Mouse (Mus musculus) heart, postnatal 25 days (tissue): ENCODE measurements at regions not wholly inside any gene's neighbourhood (a gene's known extent, or its start where the extent isn't known, plus 50 kb on each side); places are given as distances from the start of the nearest gene placed in this dataset.

ENCODE experiments used
- DNase-seq: peaks from one replicate; pipeline ENCODE4 v3.0.0; 2022; ENCODE audit warnings: low spot score
- intact Hi-C: fragments of 180-260 bp; cut with DNase I; formaldehyde crosslinking; loops from one replicate; pipeline ENCODE4 v1.15.1; 2025

DNA sequence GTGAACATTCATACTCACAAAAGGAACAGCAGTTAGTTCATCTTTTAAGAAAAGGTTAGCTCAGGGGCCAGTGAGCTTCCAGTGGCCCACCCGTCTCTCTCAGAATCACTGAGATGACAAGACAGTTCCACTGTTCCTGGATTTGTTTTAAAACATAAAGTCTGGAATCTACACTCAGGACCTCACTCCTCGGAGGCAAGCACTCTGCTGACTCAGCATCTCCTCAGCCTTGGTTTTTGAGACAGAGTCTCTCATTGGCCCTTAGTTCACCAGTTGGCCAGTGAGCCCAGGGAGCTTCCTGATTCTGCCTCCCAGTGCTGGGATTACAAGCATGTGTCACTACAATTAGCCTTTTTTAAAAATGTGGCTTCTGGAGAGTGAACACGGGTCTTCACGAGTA lies 88.9 kb upstream of the Pgrmc2 start:
- DNase-seq = no peak
- intact Hi-C loops = no loop called here

DNA sequence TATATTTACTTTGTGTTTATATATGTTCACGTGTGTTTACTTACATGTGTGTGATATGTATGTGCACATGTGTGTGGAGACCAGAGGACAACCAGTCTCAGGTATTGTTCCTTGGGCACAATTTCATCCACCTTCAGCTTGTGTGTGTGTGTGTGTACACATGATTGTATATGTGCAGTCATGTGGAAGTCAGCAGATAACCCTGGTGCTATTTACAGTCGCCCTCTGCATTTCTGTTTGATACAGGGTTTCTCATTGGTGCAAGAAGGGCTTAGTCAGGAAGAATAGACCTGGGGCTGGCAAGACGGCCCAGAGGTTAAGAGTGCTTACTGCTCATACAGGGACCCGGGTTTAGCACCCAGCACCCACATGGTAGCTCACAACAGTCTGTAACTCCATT lies 88.5 kb upstream of the Pgrmc2 start:
- no peak for DNase-seq
- intact Hi-C loops = no loop called here

DNA sequence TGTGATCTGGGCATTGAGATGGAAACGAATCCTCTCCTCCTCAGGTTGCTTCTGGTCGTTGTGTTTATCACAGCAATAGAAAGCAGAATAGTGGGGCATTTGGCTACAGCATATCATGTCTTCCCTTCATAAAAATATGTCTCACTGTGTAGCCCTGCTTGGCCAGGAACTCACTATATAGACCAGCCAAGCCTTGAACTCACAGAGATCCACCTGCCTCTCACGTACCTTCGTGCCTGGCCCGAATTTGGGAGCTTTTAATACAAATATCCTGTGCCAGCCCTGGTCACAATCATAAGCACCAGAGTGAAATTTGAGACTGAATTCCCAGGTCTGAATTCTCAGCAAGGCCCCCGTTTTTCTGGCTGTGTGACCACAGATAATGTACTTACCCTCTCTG lies 87.7 kb upstream of the Pgrmc2 start:
- intact Hi-C loops = no loop called here

GRCm38 (mm10) chr3:41169430-41169829 lies 86.6 kb upstream of the Pgrmc2 start:
- intact Hi-C loops = no loop called here
- no peak for DNase-seq

More for the DNA sequence above, 87.7 kb upstream of the Pgrmc2 start:
- no peak for DNase-seq

DNA sequence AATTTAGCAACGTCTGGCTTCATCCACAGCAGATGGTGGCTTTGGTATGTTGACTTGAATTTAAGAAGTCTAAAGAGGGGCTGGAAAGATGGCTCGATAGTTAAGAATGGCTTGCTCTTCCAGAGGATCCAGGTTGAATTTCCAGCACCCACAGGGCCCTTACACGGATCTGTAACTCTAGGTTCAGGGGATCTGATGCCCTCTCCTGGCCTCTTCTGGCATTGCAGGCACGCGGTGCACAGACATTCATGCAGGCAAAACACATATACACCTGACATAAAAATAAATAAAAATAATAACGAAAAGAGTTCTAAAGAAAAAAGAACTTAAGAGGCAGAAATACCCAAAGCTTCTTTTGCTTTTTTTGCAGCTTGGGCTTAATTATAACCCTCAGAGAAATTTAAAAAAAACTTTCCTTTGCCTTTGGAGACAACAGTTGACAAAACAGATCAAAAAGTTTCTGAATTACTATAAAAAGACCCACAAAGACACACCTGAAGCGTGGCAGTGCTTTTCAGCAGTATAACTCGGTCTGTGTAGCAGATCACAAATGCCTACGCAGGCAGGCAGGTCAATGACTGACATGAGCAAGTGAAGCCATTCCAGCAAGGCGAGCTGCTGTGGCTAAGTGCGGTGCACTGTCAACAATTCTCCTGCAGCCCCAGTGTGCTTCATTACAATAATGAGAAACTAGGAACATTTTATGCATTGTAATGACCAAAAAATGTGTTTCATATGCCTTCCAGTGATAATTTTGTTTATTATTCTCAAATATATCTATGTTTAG lies 85.5 kb upstream of the Pgrmc2 start:
- intact Hi-C loops = no loop called here
- DNase-seq = no peak

- DNase-seq = no peak
- intact Hi-C loops = no loop called here
Observed at GRCm38 (mm10) chr3:41167476-41167875, 84.6 kb upstream of the Pgrmc2 start.

DNA sequence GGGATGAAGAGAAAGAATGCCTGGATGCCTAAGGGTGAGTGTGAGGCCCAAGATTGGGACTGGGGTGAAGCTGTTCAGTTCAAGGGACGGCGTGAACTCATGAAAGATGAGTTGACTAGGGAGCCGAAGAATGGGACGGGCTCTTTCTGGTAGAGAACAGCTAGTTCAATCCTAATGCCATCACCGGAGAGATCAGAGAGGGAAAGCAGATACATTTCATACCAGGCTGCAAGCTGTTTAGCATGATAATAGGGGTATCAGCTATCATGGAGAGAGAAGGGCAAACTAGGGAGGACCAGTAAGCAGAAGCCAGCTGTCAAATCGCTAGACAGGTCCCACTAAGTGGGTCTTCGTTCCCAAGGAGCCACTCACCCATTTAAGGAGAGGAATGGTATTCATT lies 81.9 kb upstream of the Pgrmc2 start:
- DNase-seq = no peak
- intact Hi-C loops = no loop called here

DNA sequence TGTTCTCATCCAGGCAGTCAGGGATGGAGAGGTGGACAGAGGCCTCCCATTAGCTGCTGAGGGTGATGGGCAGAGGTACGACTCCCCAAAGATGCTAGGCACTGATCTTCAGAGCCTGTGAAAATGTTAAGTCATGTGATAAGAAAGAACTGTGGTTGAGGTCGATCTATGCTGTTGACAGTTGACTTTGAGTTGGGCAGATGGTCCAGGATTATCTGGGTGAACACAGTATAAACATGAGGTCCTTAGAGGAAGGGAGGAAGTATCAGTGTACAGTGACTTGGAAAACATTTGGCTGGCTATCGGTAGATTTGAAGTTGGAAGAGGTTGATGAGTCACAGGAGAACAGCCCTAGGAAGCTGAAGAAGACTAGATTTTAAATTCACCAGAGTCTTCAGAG lies 80.9 kb upstream of the Pgrmc2 start:
- intact Hi-C loops = no loop called here

DNA sequence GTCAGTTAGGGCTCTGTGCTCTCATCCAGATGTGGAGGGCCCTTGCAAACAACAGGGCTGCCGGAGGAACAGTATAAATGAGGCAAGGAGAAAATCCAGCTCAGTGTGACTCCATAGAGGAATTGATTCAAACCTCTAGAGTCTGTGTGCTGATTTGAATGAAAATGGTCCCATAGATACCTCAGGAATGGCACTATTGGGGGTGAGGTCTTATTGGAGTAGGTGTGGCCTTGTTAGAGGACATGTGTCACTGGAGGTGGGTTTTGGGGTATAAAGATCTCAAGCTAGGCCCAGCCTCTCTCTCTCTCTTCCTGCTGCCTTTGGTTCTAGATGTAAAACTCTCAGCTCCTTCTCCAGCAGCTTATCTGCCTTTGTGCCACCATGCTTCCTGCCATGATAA lies 79.7 kb upstream of the Pgrmc2 start:
- no peak for DNase-seq
- intact Hi-C loops = no loop called here

More for the DNA sequence above, 80.9 kb upstream of the Pgrmc2 start:
- DNase-seq = no peak

DNA sequence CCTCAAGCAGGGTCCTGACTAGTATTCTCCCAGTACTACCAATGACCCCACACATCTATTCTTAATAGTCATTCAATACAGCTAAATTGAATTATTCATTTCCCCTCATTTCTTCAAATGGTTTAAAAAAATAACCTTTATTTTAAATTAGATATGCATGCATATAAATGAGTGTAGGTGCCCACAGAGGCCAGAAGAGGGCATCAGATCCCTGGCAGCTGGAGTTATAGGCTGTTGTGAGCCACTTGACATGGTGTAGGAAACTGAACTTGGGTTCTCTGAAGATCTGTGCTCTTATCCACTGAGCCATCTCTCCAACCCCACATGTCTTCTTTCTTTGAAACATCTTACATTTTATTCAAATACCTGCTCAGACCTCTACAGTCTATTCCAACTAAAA lies 77.8 kb upstream of the Pgrmc2 start:
- DNase-seq = no peak
- intact Hi-C loops = no loop called here

GRCm38 (mm10) chr3:41158314-41158973 lies 75.6 kb upstream of the Pgrmc2 start:
- DNase-seq = no peak
- intact Hi-C loops = no loop called here

DNA sequence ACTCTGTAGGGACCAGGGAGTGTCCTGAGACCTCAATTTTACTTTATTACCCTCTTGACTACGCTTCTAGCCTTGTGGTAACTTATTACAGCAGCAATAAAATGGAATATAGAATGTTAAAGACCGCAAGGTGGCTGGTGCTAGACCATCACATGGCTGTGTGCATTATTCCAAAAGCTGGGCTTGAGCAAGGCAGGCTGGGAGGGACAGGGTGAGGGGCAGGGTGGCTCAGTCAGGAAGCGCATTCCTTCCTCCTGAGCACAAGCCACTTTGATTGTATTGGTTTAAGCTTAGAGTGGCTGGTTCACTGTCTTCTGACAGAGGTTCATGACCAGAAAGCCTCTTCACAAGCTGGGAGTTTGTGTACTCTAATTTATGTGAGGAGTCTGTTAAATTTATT lies 74.6 kb upstream of the Pgrmc2 start:
- intact Hi-C loops = no loop called here

GRCm38 (mm10) chr3:41156562-41156961 lies 73.7 kb upstream of the Pgrmc2 start:
- intact Hi-C loops = no loop called here
- no peak for DNase-seq

More for the DNA sequence above, 74.6 kb upstream of the Pgrmc2 start:
- DNase-seq = no peak

DNA sequence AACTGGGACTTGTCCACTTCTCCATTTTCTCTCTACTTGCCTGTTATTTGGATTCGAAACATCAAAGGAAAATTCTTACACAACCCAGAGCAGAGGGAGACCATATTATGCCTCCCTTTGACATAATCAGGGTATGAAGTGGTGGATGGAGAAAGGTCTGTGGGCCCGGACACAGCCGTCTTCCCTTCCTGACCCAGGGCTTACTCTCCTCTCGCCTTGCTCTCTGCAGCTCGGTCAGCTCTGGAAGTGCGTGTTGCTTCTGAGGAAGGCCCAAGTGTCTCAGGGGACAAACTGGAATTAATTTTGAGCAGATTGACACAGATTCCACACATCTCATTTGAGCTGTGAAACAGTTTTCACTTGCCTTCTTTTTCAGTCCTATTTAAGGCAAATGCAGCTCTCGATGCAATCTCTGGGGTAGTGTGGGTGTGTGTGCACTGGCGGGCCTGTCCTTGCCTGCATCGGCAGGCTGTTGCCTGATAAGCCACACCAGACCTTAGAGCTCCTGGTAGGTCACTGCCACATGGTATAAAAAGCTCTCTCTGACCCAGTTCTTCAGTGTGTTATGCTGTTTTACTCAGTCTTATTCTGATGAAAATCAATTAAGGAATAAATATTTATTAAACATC lies 72.4 kb upstream of the Pgrmc2 start:
- no peak for DNase-seq
- intact Hi-C loops = no loop called here

- intact Hi-C loops = no loop called here
- DNase-seq = no peak
Observed at GRCm38 (mm10) chr3:41154402-41154801, 71.6 kb upstream of the Pgrmc2 start.

DNA sequence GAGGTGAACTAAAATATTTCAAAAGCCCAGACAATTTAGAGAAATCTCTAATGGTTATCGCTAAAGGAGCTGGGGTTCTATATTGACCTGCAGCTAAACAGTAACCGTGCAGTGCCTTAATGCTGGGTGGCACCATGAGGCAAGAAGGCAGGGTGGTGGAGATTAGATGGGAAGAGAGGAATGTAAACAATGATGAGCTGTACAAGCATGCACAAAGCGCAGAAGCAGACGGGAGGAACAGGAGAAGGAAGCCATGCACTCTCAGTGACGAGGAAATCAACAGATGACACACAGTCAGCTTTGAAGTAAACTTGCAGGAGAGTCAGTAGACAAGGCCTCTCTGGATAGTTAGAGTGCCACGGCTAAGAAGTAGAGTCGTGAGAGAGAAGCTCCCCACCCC lies 69.1 kb upstream of the Pgrmc2 start:
- DNase-seq = no peak
- intact Hi-C loops = no loop called here

DNA sequence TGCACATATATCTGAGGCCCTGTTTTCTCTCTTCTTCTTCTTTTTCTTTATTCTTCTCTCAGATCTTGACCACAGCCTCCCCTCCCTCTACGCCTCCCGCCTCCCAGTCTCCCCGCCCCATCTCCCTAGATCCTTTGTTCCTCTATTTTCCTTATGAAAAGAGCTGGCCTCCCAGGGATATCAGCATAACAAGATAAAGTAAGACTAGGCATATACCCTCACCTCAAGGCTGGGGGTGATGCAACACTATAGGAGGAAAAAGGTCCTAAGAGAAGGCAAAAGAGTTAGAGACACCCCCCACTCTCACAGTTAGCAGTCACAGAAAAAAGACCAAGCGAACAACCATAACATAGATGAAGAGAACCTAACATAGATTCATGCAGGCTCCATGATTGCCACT lies 57.5 kb upstream of the Pgrmc2 start:
- intact Hi-C loops = no loop called here
- DNase-seq = no peak

GRCm38 (mm10) chr3:41137931-41138330 lies 55.1 kb upstream of the Pgrmc2 start:
- intact Hi-C loops = no loop called here

GRCm38 (mm10) chr3:41132889-41133288 lies 50.0 kb upstream of the Pgrmc2 start:
- intact Hi-C loops = no loop called here

More at GRCm38 (mm10) chr3:41137931-41138330, 55.1 kb upstream of the Pgrmc2 start:
- no peak for DNase-seq

More at GRCm38 (mm10) chr3:41132889-41133288, 50.0 kb upstream of the Pgrmc2 start:
- no peak for DNase-seq
